Mouse (Mus musculus) erythroblast, adult 5-6 weeks (primary cell): ENCODE measurements around the gene Agbl4. TPM values are rescaled to one million over a fixed set of nuclear protein-coding genes. Genes with fewer than 3 reads are reported as not detected.

Source experiments
- ATAC-seq: replicated peaks from 2 replicates; pipeline ENCODE4 v1.8.0; 2016; ENCODE audit warnings: moderate number of reproducible peaks, mild to moderate bottlenecking, moderate TSS enrichment, inconsistent platforms; ENCODE audit not compliant: poor library complexity, low FRiP score, severe bottlenecking
- total RNA-seq, 2 experiments: library from RNA; stranded (forward) in 1 of 2; stranded (reverse) in 1 of 2; fragments of 150-400 nt in 1 of 2; fragments of 200-764, 138-1000 nt in 1 of 2; gene quantifications; 2 replicates each; pipeline versions ENCODE4 v1.2.3 to v1.2.4; 2015 to 2017; ENCODE audit warnings: low replicate concordance in 2 of 2

Agbl4 gene
- total RNA-seq, 2 experiments from 2014 or later: not detected

DNA sequence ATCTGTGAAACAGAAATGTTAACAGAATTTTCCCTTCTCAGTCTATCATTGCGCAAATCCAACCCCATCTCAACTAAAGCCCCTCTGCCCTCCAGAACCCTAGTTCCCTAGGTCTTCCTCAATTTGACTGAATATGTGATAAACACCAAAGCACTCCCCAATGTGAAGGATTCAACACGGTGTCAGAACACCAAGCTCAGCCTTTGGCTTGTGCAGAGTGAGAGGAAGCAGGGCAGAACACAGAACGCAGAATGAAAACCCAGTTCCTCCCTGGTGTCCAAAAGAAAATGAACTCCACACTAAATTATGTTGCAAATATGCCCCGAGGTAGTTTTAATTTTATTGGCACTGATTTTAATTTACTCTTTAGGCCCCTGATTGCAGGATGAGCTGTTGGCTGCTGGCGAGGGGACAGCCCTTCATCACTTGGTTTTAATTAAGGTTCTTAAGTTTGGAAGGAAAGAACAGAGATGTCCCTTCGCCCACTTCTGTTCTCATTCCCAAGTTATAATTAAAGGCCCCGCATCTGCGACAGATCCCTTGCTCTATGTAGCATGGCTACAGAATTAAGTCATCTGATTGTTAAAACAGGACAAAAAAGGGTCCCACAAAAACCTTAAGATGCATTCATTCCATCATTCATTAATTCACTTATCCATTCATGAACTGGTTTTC lies 1210.5 kb downstream of the Agbl4 start:
- ATAC-seq: no peak

DNA sequence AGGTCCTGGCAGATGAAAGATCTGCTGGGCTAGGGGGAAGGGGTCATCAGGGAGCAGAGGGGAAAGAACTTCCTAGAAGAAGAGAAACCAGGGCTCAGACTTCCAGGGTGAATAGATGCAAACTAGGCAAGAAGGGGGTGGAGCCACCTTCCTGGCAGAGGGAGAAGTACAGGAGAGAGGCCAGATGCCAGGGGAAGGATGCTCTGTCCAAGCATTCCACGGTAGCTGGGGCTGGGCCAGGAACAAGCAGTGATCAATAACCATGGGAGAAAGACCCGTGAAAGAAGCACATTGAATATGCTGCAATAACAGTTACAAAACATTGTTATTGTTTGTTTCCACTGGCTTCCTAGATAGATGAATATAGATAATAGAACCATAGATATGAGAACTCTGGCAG lies 1224.4 kb downstream of the Agbl4 start:
- no peak for ATAC-seq

- ATAC-seq: no peak
Observed at GRCm38 (mm10) chr4:111624914-111625313, 1227.5 kb downstream of the Agbl4 start.

- peak; percentile 46 for ATAC-seq
Observed at GRCm38 (mm10) chr4:111626118-111626830, 1228.8 kb downstream of the Agbl4 start.

DNA sequence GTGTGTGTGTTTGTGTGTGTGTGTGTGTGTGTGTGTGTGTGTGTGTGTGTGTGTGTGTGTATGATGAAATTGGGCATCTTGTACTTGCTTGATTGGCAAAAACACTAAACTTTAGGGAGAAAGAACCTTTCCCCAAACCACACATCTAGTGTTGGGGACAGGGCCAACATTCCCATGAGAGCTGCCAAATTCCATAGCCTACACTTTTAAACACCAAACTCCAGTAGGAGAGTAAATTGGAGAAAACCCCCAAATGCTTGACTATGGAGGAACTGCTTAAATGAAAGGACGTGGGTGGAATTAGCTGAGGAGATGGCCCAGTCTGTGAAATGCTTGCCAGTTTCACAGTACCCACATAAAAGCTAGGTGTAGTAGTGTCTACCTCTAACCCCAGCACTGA lies 1235.2 kb downstream of the Agbl4 start:
- no peak for ATAC-seq

DNA sequence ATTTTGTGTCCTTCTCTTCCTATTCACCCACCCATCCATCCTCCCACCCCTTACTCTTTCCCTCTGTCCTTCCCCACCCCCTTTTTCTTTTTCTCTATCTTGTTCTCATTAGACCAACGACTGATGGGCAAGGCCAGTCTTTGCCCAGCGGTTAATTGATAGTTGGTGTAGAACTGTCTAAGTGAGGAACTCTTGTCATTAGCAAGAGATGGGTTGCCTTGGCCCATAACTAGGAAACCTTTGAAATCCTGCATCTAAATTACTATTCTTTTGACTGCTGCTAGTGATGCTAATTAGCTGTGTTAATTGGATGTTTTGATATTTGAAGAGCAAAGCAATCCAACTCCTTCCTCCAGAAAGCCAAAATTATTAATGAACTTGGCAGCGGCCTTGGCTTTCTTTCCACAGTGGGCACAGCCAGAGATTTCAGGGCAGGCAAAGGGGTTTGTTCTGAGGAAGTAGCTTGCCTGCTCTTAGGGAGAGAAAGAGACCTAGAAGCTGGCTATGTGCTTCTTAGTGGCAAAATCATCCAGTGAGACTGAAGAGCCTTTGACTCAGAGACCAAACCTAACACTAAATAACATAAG lies 1238.2 kb downstream of the Agbl4 start:
- ATAC-seq: no peak

DNA sequence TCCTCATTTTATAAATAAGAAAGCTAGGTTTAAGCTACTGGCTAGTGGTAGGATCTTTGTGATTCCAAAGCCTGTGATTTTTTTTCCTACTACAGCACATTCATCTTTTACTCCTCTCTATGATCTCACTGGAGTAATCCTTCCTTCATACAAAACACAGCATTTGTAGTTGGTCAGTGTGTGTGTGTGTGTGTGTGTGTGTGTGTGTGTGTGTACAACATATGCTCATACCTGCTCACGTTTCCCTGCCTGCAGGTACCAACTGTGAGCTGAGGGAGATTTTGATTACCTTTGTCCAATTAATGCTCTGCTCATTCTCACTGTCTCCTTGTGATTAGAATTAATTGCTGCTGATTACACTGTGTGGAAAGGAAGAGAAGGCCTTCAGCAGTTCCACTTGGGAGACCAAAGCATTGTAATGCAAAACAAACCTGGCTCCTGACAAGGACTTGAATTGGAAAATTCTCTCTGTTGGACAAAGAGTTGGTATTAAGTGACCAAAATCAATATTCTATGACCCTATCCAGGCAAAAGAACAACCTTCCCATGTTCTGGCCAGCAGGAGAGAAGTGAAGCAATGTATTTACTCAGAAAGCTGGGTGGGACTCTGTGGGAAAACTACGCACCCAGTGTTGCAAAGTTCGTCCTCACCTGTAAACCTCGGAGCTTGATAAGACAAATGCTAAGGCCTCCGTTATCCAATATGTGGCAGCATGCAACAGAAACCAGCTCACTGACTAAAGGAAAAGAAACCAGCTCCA lies 1241.7 kb downstream of the Agbl4 start:
- ATAC-seq: no peak

DNA sequence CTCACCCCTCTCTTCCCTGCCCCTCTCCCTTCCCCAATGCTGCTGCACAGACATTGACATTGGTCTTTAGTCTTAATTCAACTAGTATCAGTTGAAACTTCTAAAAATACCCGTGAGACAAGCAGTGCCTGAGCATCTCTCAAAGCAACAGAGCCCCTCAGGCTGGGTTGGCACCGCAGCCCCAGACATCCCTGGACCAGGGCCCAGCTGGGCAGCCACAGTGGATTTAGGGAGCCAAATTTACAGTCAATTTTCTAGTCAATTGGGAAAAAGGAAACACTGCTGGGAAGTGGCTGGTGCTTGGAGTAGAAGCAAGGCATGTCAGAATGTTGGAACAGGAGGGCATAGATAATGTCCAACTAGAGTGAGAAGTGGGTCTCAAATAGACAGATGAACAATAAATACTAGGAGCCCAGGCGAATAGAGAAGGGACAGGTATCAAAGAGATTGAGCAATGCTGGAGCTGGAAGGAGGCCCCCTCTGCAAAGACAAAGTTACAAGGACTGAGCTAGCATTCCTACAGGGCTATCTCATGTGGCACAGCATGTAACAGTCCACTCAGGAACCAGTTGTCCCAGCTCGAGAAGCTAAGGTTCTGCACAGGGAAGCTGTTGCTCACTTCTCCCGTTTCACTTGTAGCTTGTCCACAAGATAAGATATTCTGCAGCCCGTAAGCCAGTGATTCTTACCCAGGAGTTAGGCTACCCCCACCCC lies 1247.8 kb downstream of the Agbl4 start:
- ATAC-seq: no peak

- ATAC-seq: no peak
Observed at GRCm38 (mm10) chr4:111645831-111646166, 1248.3 kb downstream of the Agbl4 start.

DNA sequence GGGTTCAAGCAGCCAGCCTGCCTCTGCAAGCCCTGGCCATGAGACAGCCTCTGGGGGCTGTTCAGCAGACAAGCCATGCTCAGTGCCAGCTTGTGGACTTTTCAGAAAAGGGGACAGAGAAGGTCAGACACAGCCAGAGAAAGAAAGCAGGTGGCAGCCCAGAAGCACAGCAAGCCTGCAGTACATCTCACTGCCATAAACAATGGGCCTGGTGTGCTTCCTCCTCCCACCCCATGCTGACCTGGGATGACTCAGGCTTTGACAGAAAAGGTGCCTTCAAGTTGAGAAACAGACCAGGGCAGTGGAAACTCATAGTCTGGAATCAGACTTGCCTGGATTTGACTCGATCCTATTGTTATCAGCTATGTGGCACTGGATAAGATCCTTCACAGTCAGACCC lies 1256.0 kb downstream of the Agbl4 start:
- ATAC-seq: no peak

GRCm38 (mm10) chr4:111663730-111664129 lies 1266.3 kb downstream of the Agbl4 start:
- no peak for ATAC-seq

- ATAC-seq: no peak
Observed at GRCm38 (mm10) chr4:111664146-111664545, 1266.7 kb downstream of the Agbl4 start.

- ATAC-seq: no peak
Observed at GRCm38 (mm10) chr4:111666713-111667112, 1269.3 kb downstream of the Agbl4 start.

GRCm38 (mm10) chr4:111669369-111669768 lies 1271.9 kb downstream of the Agbl4 start:
- no peak for ATAC-seq

- no peak for ATAC-seq
Observed at GRCm38 (mm10) chr4:111670566-111671421, 1273.3 kb downstream of the Agbl4 start.

GRCm38 (mm10) chr4:111671440-111671839 lies 1274.0 kb downstream of the Agbl4 start:
- ATAC-seq: no peak

GRCm38 (mm10) chr4:111673904-111674303 lies 1276.4 kb downstream of the Agbl4 start:
- ATAC-seq: no peak

DNA sequence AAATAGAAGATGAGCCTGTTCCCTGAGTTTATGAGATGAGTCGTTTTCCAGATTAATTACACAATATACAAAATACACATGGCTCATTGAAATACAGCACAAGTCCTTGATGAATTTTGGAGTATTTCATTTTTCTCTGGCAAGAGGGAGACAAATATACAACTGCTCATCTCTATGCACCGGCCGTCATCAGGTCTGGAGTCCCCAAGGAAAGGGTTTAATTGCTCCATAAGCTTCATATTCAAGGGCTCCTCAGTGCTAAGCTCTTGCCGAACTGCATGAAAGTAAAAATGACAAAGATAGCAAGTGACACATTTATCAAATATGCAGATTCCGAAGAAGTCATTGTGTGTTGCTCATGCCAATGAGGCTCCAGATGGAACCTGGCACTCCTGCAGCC lies 1284.5 kb downstream of the Agbl4 start:
- ATAC-seq: no peak

DNA sequence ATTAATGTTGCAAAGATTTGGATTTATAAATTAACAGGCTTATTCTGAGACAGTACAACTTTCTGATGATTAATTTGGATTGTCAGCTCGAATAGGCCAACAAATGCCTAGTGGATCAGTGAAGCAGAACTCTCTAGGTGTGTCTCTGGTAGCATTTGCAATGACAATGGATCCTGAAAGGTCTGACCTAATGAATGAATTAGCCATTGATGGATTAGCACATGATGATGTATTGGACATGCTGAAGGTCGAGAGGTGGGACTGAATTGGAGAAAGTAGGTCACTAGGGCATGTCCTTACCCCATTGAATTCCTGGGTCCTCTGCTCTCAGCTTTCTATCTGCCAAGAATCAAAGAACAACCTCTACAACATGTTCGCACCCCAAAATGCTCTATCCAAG lies 1285.3 kb downstream of the Agbl4 start:
- ATAC-seq: no peak
